ENCODE assay signal across 9 mouse cellular contexts in the genomic region with DNA sequence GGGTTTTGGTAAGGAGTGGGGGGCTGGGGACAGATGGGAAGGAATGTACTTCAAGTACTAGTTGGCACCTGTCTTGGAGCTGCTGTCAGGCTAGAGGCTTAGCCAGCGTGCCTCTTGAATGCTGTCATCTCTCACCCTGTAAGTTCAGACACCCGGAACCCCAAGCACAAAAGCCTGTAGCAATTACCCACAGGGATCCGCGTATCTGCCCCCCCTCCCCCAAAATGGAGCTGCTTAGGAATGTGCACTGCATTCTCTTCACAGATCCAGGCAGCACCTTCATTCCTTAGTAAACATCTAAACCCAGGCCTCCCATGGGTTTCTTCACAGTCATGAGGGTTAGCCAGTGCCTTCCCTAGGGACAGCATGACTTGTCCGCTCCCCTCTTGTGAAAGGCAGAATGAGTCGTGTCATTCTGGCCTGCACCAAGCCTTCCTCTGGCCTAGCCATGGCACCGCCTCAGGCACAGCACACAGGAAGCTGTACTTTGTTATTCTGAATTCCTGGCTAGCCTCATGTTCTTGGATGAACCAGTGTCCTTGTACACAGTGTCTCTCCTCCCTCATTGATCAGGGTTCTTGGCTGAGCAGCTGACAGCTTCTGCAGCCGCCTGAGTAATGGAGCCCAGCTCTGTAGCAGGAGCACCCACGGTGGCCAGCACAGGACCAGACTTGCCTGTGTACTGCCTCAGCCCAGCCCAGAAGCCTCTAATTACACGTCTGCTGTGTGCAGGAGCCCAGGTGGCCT. TPM values are rescaled to one million over a fixed set of nuclear protein-coding genes. Genes with fewer than 3 reads are reported as not detected.
A peak's percentile ranks its signal among the peaks of the same experiment; 100 is the strongest.
DNase-seq lines count a peak whose midpoint lies in the region; ATAC-seq and TF ChIP-seq lines count a peak whose summit lies in the region.
"Had no signal": no experiment of that assay in that cellular context is flagged by ENCODE, and none has a peak within 500 bp of the region (broad histone marks: within the 10 kb centered on the region; RNA-seq: fewer than 3 reads in every experiment).

No protein-coding gene starts in this region.

- H3K9ac ChIP-seq in forebrain, embryonic 11.5 days (ENCODE audit: low read length): no peak overlapping the region
- H3K9ac ChIP-seq in forebrain, postnatal 0 days: no peak overlapping the region
- H3K9ac ChIP-seq in hindbrain, embryonic 15.5 days: no peak overlapping the region
- no peak overlapping the region for H3K9ac ChIP-seq in limb, embryonic 15.5 days

- H3K27ac ChIP-seq in forebrain, embryonic 10.5 days: peak overlapping the region; percentile 74
- H3K27ac ChIP-seq in forebrain, embryonic 11.5 days (ENCODE audit: low read depth, low read length): no peak overlapping the region
- H3K27ac ChIP-seq in forebrain, postnatal 0 days (ENCODE audit: low read depth, low read length): no peak overlapping the region
- H3K27ac ChIP-seq in hindbrain, embryonic 15.5 days (replicated peaks): peak overlapping the region; percentile 61
- H3K27ac ChIP-seq in limb, embryonic 15.5 days: peak overlapping the region; percentile 76

- H3K4me2 ChIP-seq in forebrain, embryonic 11.5 days (ENCODE audit: low read depth, low read length, severe bottlenecking): no peak overlapping the region
- H3K4me2 ChIP-seq in forebrain, postnatal 0 days (ENCODE audit: low read depth): no peak overlapping the region
- no peak overlapping the region for H3K4me2 ChIP-seq in hindbrain, embryonic 15.5 days
- no peak overlapping the region for H3K4me2 ChIP-seq in limb, embryonic 15.5 days

- WGBS in forebrain, embryonic 10.5 days: 32% methylated on average over 10 of the region's 10 CpGs
- WGBS in forebrain, embryonic 11.5 days: 37% methylated on average over 10 of the region's 10 CpGs
- 31% methylated on average over 10 of the region's 10 CpGs for WGBS in forebrain, postnatal 0 days
- 24% methylated on average over 10 of the region's 10 CpGs for WGBS in hindbrain, embryonic 15.5 days
- WGBS in limb, embryonic 15.5 days: 17% methylated on average over 10 of the region's 10 CpGs

- H3K27me3 ChIP-seq in forebrain, embryonic 10.5 days (ENCODE audit: poor library complexity, severe bottlenecking): no peaks in the 10 kb centered on the region
- no peaks in the 10 kb centered on the region for H3K27me3 ChIP-seq in forebrain, embryonic 11.5 days (ENCODE audit: control insufficient read depth, insufficient read depth, low read length)
- no peaks in the 10 kb centered on the region for H3K27me3 ChIP-seq in forebrain, postnatal 0 days (ENCODE audit: insufficient read depth, low read length)
- H3K27me3 ChIP-seq in hindbrain, embryonic 15.5 days: no peaks in the 10 kb centered on the region
- H3K27me3 ChIP-seq in limb, embryonic 15.5 days: no peaks in the 10 kb centered on the region

- no peak for TF ChIP-seq CTCF in forebrain, postnatal 0 days (IDR thresholded peaks at IDR 0.05; ENCODE audit: low read depth)

- peaks cover 38% of the 10 kb centered on the region for H3K4me1 ChIP-seq in forebrain, embryonic 10.5 days
- 0 out of 2 replicates have a peak, but pooled peaks cover 2% of the 10 kb centered on the region for H3K4me1 ChIP-seq in forebrain, embryonic 11.5 days (replicated peaks; ENCODE audit: control insufficient read depth, insufficient read depth, low read length)
- no peaks in the 10 kb centered on the region for H3K4me1 ChIP-seq in forebrain, postnatal 0 days (ENCODE audit: insufficient read depth)
- peaks cover 17% of the 10 kb centered on the region for H3K4me1 ChIP-seq in hindbrain, embryonic 15.5 days (replicated peaks)
- peaks cover 36% of the 10 kb centered on the region for H3K4me1 ChIP-seq in limb, embryonic 15.5 days

- no peak overlapping the region; the same call in 1 of the 2 replicates for H3K4me3 ChIP-seq in forebrain, embryonic 10.5 days
- no peak overlapping the region for H3K4me3 ChIP-seq in forebrain, embryonic 11.5 days (ENCODE audit: low read depth, low read length)
- no peak overlapping the region for H3K4me3 ChIP-seq in forebrain, postnatal 0 days (ENCODE audit: low read depth, low read length)
- H3K4me3 ChIP-seq in hindbrain, embryonic 15.5 days: no peak overlapping the region
- H3K4me3 ChIP-seq in limb, embryonic 15.5 days: no peak overlapping the region

- H3K36me3 ChIP-seq in forebrain, embryonic 10.5 days (replicated peaks): peaks cover 18% of the 10 kb centered on the region
- H3K36me3 ChIP-seq in forebrain, embryonic 11.5 days (ENCODE audit: control insufficient read depth, insufficient read depth, low read length): no peaks in the 10 kb centered on the region; the same call in 1 of the 2 replicates
- peaks cover 11% of the 10 kb centered on the region for H3K36me3 ChIP-seq in forebrain, postnatal 0 days (ENCODE audit: insufficient read depth)
- peaks cover 17% of the 10 kb centered on the region; the same call in 1 of the 2 replicates for H3K36me3 ChIP-seq in hindbrain, embryonic 15.5 days
- peaks cover 16% of the 10 kb centered on the region for H3K36me3 ChIP-seq in limb, embryonic 15.5 days

- no peak for DNase-seq in forebrain, embryonic 10.5 days (ENCODE audit: extremely low spot score, low spot score)
- DNase-seq in forebrain, embryonic 11.5 days (ENCODE audit: low spot score): no peak
- peak; percentile 89 for DNase-seq in adipocyte (ENCODE audit: low spot score)
- no peak for DNase-seq in forebrain, postnatal 0 days
- DNase-seq in skeletal muscle tissue, adult 2 months (ENCODE audit: low read depth, low spot score): peak; percentile 86
- no peak for DNase-seq in cerebellum, adult 18-20 months

- ATAC-seq in forebrain, embryonic 11.5 days (replicated peaks; ENCODE audit: low FRiP score): no peak
- peak; percentile 56 for ATAC-seq in forebrain, postnatal 0 days
- peak; percentile 81 for ATAC-seq in hindbrain, embryonic 15.5 days (ENCODE audit: low FRiP score, low read depth)
- peak; percentile 60 for ATAC-seq in limb, embryonic 15.5 days (ENCODE audit: insufficient number of reproducible peaks, low FRiP score, low TSS enrichment, low read depth)

- no peaks in the 10 kb centered on the region for H3K9me3 ChIP-seq in forebrain, embryonic 10.5 days
- no peaks in the 10 kb centered on the region for H3K9me3 ChIP-seq in forebrain, embryonic 11.5 days (ENCODE audit: control insufficient read depth, low read length)
- no peaks in the 10 kb centered on the region for H3K9me3 ChIP-seq in forebrain, postnatal 0 days (ENCODE audit: low read length)
- H3K9me3 ChIP-seq in hindbrain, embryonic 15.5 days: no peaks in the 10 kb centered on the region
- H3K9me3 ChIP-seq in limb, embryonic 15.5 days: no peaks in the 10 kb centered on the region

RNA-seq across cellular contexts. Expression of gene Errfi1, which starts 17.8 kb away (rescaled TPM):
- 16.5 and 18.7 TPM in 2 replicates for polyA plus RNA-seq in forebrain, embryonic 10.5 days (2016; fragmentation: Nextera tagmentation; extraction: Ambion mirVana)
- polyA plus RNA-seq in forebrain, embryonic 11.5 days (2014; fragmentation: Nextera tagmentation; extraction: Ambion mirVana): 20.3 and 21.6 TPM in 2 replicates
- total RNA-seq in forebrain, postnatal 0 days (2014; rRNA removed): 22.3 and 34.9 TPM in 2 replicates
- 16.5 and 17.2 TPM in 2 replicates for polyA plus RNA-seq in forebrain, postnatal 0 days (2015; fragmentation: Nextera tagmentation; extraction: Ambion mirVana)
- polyA plus RNA-seq in hindbrain, embryonic 15.5 days (2015; fragmentation: Nextera tagmentation; extraction: Ambion mirVana): 29.0 and 31.7 TPM in 2 replicates
- 29.4 and 31.4 TPM in 2 replicates for polyA plus RNA-seq in limb, embryonic 15.5 days (2015; fragmentation: Nextera tagmentation; extraction: Ambion mirVana)

RNA-seq across cellular contexts. Expression of gene Park7, which starts 42.7 kb away (rescaled TPM):
- polyA plus RNA-seq in forebrain, embryonic 10.5 days (2016; fragmentation: Nextera tagmentation; extraction: Ambion mirVana): 497 and 502 TPM in 2 replicates
- 412 and 431 TPM in 2 replicates for polyA plus RNA-seq in forebrain, embryonic 11.5 days (2014; fragmentation: Nextera tagmentation; extraction: Ambion mirVana)
- 197 and 258 TPM in 2 replicates for total RNA-seq in forebrain, postnatal 0 days (2014; rRNA removed)
- 439 and 481 TPM in 2 replicates for polyA plus RNA-seq in forebrain, postnatal 0 days (2015; fragmentation: Nextera tagmentation; extraction: Ambion mirVana)
- 372 and 389 TPM in 2 replicates for polyA plus RNA-seq in hindbrain, embryonic 15.5 days (2015; fragmentation: Nextera tagmentation; extraction: Ambion mirVana)
- polyA plus RNA-seq in limb, embryonic 15.5 days (2015; fragmentation: Nextera tagmentation; extraction: Ambion mirVana): 349 and 381 TPM in 2 replicates

RNA-seq across cellular contexts. Expression of gene Tnfrsf9, which starts 42.8 kb away (rescaled TPM):
- 0.32 and 0.49 TPM in 2 replicates for polyA plus RNA-seq in forebrain, embryonic 10.5 days (2016; fragmentation: Nextera tagmentation; extraction: Ambion mirVana)
- 0.19 TPM in 1 of 2 replicates, not detected in the other for polyA plus RNA-seq in forebrain, embryonic 11.5 days (2014; fragmentation: Nextera tagmentation; extraction: Ambion mirVana)
- total RNA-seq in forebrain, postnatal 0 days (2014; rRNA removed): 0.19 and 1.2 TPM in 2 replicates
- polyA plus RNA-seq in forebrain, postnatal 0 days (2015; fragmentation: Nextera tagmentation; extraction: Ambion mirVana): 0.11 and 0.36 TPM in 2 replicates
- polyA plus RNA-seq in hindbrain, embryonic 15.5 days (2015; fragmentation: Nextera tagmentation; extraction: Ambion mirVana): 0.34 and 0.41 TPM in 2 replicates
- 0.83 and 1.1 TPM in 2 replicates for polyA plus RNA-seq in limb, embryonic 15.5 days (2015; fragmentation: Nextera tagmentation; extraction: Ambion mirVana)
- total RNA-seq: hematopoietic stem cell, adult 5-6 weeks had no signal

Comparison
In these comparisons a context has a peak if more than half of its experiments do, and no peak if none do; other contexts are left out.
1. H3K27ac ChIP-seq: peak in forebrain, embryonic 10.5 days (single experiment), hindbrain, embryonic 15.5 days (single experiment) and limb, embryonic 15.5 days (single experiment); none in forebrain, embryonic 11.5 days (single experiment) and forebrain, postnatal 0 days (single experiment).
2. DNase-seq: peak in adipocyte (single experiment) and skeletal muscle tissue, adult 2 months (single experiment); none in forebrain, embryonic 10.5 days (single experiment), forebrain, embryonic 11.5 days (single experiment), forebrain, postnatal 0 days (single experiment) and cerebellum, adult 18-20 months (0 of 2).